Mouse (Mus musculus): ENCODE results near the gene Cks1b.

Gene Cks1b

DNA sequence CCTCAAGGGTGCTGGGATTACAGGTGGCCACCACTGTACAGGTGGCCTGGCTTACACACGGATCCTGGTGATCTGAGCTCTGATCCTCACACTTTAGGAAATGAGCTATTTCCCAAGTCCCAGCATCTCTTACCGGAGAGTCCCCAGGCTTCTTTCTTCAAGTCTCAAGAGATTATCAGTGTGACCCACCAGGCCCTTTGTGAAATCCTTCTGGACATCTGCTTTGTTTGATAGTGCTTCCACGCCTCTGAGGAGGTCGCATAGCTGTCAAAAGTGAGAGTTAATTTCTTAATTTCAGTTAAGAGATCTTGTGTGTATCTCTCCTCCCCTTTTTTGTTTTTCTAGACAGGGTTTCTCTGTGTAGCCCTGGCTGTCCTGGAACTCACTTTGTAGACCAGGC, 7.7 kb upstream of the Cks1b start:
- no peak for DNase-seq (ENCODE audit: low spot score)

DNA sequence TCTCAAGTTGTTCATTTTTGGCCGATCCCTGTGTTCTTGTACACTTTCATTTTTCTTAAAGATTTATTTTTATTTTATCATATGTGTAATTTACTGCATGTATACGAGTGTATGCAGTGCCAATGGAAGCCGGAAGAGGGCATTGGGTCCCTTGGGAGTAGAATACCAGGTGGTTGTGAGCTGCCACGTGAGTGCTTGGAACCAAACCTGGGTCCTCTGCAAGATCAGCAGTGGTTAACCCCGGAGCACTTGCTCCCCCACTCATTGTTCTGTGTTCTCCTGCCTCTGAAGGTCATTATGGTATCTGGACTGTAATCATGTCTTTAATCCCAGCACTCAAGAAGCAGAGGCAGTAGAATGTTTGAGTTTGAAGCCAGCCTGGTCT, 7.0 kb upstream of the Cks1b start:
- DNase-seq (ENCODE audit: low spot score): no peak

DNA sequence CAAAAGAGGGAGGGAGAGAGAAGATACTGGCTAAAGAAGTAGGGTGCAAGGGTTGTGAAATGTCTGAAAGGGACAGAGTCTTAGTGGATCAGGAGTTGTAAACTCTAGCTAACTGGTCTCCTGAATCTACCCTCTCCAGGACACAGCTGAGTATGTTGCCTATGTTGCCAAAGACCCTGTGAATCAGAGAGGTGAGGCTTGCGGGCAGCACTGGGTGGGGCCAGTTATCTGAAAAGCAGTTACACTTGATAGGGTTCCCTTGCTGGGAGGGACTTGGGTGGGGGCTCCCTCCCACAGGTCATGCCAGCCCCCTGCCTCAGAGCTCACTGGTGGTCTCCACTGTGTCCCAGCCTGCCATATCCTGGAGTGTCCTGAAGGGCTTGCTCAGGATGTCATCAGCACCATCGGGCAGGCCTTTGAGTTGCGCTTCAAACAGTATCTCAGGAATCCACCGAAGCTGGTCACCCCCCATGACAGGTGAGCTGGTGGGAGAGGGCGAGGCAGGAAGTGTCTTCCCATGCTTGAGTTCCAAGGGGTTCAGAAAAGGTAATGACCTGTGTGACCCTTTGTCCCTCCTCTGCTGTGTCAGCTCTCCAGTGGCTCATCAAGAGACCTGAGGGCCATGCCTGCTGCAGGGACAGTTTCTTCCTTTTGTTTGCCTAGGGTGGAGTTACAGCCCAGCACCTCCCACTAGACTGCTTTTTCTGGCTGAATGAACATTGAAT, 6.4 kb upstream of the Cks1b start:
- DNase-seq (ENCODE audit: low spot score): no peak

DNA sequence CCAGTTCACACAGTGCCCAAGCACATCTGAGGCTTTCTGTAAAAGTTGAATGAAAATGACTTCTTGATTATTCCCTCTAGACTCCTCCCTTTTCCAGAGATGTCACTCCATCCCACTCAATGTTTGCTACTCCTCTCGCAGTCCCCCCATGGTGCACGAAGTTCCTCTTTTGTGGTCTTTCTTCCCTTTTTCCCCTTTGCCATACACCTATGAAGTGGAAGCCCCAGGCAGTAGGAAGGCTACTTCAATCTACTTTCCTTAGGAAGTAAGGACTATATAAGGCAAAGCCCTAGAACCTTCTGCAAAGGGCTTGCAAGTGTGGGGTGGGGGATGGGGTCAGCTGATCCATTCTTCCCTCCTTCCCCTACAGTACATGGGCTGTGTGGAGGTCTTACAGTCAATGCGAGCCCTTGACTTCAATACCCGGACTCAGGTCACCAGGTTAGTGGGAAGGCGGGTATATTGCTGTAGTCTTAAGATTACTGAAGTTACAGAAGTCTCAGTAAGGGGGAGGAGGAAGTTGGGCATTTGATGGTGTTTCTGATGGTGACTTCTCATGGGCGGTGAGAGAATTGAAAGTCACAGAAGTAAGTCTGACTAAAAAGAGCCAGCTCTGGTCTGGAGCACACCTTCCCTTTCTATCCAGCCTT, 4.5 kb upstream of the Cks1b start:
- no peak for DNase-seq (ENCODE audit: low spot score)

DNA sequence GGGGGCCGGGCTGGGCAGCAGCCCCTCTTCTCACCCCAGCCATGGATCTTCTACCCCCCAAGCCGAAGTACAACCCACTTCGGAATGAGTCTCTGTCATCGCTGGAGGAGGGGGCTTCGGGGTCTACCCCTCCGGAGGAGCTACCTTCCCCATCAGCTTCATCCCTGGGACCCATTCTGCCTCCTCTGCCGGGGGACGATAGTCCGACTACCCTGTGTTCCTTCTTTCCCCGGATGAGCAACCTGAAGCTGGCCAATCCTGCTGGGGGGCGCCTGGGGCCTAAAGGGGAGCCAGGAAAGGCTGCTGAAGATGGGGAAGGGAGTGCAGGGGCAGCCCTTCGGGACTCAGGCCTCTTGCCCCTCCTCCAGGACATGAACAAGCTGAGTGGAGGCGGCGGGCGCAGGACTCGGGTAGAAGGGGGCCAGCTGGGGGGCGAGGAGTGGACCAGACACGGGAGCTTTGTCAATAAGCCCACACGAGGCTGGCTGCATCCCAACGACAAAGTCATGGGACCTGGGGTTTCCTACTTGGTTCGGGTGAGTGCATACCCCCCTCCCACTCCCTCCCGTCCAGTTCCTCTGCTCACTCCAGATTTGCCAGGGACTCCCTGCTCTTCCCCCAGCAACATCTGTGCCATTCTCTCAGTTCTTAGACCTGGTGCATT, 3.8 kb upstream of the Cks1b start:
- no peak for DNase-seq (ENCODE audit: low spot score)

DNA sequence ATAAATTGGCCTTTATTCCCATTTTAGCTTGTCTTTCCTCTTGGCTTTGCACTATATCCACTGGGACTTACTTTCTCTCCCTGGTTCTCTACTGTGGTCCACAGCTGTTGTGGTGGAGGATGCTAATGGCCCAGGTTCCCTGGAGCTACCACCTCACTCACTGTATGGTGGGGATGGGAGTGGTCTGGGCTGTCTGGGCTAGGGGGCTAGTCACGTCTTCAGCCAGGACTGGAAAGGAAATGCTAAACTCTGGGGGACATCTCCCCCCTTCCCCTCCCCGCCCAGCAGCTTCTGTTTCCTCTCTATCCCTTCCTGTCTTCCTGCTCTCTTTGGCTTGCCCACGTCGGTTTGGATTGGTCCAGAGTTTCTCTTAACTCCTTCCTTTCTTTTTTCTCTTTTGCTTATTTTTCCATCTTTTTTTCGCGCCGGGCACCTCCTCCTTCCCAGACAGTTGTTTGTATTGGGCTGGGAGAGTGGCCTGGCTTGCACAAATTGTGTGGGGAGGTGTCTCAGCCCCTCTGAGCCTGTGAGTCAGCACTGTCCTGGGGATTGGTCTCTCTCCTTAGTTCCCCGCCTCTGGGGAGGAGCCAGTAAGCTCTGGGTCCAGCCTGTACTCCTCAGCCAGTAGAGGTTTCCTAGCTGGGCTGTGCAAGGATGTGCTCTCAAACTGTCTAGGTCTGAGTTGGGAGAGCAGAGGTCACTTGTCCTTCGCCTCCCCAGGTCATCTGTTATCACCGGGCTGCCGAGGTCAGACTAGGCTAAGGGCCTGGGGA, 3.0 kb upstream of the Cks1b start:
- DNase-seq (ENCODE audit: low spot score): peak; percentile 58

DNA sequence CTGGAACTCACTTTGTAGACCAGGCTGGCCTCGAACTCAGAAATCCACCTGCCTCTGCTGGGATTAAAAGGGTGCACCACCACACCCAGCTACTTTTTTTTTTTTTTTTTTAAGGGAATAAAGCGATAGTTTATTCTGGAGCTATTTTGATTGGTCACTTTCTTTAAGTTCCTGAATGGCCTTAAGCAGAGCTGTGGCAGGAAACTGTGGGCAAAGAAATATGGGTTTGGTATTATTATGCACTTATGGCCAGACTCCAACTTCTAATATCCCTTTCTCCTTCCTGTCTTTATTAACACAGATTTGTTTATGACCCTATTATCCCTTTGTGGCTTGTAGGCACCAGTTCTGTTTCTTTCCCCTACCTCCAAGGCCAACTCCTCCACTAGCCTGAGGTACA, 2.2 kb upstream of the Cks1b start:
- DNase-seq (ENCODE audit: low spot score): no peak

DNA sequence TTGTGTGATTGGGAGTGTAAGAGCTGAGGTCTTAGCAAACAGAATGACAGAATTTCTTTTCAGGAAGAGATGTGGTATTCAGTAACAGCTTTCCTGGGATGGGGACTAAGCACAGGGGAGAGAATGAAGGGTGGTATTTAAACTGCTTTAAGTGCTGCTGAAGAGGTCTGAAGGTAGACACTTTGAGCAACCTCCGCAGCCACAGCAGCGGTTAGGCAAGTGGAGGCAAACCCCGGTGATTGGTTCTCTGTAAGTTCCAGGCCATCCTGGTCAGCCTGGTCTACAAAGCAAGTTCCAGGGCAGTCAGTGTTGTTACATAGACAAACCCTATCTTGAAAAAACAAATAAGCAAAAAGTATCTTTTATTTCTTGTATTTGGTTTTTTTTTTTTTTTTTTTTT, 1.8 kb upstream of the Cks1b start:
- DNase-seq (ENCODE audit: low spot score): no peak

DNA sequence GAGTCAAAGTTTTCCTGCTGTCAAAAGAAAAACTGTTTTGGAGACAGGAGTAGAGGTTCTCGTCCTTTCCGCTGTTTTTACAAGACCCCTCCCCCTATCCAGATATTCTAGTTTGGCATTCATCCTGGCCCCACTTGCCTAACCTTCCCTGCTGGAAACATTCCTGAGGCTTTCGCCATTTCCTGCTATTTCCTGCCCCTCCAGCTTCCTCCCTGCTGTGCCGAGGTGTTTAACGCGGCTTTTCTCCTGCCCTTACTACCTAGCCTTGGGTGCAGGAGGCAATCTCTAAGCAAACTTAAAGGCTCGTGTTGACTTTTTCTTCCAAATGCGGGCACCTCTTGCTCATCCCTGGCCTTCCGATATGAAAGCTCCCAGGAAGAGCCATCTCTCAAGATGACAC, 1.4 kb upstream of the Cks1b start:
- no peak for DNase-seq (ENCODE audit: low spot score)

DNA sequence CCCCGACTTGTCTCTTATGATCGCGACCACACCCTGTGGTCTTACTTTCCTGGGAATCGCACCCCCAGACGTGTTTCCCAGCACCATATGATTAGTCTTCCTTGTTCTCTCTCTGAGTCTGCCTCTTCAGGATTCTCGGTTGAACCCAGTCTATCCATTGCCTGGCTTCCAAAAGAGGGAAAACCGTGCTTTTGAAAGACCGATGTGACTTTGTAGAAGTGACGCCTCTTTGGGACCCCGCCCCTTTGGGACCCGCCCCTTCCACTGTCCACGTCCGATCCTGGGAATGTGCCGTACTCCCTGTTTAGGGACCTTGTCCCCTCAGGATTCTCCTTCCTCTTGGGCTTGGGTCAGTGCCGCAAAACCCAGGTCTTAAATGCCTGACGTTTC, 673 bp upstream of the Cks1b start:
- peak; percentile 44 for DNase-seq (ENCODE audit: low spot score)

DNA sequence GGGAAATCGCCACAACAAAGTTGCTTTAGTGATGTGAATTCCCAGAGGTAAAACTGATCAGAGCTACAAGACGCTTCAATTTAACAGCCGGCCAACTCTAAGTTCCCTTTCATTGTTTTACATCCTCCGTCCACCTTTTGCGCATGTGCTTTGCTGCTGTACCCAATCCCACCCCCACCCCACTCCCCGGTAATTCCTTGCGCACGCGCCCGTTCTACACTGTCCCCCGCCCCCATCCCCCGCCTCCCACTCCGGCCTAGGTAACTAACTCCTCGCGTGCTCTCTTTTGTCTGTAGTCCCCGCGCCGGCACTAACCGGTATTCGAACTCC, 378 bp downstream of the Cks1b start:
- no peak for DNase-seq (ENCODE audit: low spot score)

DNA sequence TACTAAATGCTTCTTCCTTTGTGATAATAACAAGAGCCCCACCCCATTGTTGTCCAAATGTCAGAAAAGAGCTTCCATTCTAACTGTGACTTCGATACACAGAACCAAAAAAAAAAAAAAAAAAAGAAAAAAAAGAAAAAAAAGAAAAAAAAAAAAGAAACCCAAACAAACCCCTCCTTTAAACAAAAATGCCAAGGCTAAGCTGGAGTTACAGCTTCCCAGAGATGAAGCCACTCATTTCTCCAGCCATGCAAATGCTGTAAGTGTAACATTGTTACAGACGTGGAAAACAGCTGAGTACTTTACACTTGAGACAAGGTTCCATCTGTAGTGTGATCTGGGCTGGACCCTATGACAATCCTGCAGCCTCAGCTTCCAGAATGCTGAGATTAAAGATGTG, 1.1 kb downstream of the Cks1b start:
- no peak for DNase-seq (ENCODE audit: low spot score)

DNA sequence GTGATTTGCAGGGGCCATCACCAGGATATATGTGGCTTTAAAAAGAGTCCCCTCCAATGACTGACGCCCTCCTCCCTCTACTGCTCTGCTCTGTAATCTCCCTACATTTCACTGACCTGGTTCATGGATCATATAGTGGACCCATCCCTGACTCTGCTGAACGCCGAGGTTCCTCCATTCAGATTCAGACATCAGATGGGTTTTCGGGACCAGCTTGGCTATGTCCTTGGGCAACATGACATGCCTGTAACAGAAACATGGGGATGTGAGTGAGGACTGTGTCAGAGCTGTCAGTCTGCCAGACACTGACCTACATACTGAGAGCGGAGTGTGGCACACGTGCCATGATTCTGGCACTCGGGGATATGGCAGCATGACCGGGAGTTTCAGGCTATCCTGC, 2.0 kb downstream of the Cks1b start:
- DNase-seq (ENCODE audit: low spot score): no peak

DNA sequence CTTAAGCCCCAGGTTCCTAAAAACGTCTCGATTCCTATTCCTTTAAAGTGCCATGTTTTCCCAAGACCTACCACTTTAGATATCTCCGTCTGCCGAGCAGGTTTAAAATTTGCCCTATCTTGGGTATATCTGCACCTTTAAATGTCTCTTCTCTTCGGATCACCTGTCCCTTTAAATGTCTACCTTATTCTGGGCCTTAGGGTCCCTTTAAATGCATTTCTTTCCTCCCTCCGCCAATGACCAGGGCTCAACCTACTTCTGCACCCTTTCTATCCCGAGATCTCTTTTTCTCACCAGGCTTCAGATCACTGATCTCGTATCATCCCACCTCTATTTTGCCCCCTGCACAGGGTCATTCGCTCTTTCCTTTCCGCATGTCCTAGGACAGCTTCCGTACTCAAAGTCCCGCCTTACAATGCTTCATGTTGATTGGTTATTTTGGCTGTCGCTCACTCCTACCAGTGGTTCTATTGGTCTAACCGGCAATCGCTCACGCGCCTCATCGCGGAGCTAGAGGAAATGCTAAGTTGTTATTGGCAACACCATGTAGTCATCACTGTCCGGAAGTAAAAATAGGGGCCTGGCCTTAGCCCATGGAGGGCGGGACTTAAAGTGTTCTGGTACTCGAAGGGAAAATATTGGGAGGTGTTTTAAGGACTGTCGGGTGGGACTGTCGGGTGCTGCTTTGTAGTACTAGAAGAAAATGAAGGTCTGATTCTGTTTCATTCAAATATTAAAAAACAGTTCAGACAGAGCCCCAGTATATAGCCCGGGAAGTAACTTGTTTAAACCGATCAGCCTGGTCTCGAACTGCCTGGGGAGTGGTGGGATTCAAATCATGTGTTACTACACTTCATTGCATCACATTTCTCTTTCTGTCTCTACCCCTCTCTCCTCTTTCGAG, 6.4 kb downstream of the Cks1b start, which contains the start of gene Flad1:
Gene Flad1 (minus strand): TSS at position 381 of the 904 bp plus-strand sequence.
- DNase-seq (ENCODE audit: low spot score): peak; percentile 98

DNA sequence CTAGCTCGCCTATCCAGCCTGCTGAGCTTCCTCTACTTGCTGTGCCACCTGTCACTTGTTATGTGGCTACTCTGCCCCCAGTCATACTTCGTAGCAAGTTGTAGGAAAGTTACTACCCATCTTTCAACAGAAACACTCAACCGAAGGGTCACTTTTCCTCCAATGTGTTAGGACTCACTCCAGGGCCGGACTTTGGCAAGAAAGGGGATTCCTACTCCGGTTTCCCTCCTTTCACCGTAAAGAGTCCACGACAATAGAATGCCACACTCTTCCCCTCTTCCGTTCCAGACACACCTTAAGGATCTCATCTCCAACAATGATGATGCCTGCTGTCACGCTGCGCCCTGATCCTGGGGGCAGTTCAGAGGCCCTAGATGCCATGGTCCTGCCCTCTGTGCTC, 7.3 kb downstream of the Cks1b start:
- DNase-seq (ENCODE audit: low spot score): no peak

DNA sequence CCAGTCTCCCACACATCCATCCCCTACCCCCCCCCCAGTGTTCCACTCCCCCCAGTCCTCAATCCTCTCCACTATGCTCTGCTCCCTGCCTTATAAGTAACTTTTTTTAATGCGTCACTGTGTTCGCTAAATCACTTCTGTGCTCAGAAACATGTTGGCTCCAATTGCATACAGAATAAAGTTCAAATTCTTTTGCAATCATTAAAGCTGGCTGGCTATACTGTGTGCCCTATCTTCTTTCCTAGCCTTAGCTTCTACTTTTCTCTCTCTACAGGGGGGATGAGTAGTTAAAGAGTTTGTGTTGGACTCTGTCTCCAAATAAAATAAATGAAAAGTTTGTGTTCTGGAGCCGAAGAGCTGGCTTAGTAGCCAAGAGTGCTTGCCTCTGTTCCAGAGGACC, 8.5 kb downstream of the Cks1b start:
- no peak for DNase-seq (ENCODE audit: low spot score)

DNA sequence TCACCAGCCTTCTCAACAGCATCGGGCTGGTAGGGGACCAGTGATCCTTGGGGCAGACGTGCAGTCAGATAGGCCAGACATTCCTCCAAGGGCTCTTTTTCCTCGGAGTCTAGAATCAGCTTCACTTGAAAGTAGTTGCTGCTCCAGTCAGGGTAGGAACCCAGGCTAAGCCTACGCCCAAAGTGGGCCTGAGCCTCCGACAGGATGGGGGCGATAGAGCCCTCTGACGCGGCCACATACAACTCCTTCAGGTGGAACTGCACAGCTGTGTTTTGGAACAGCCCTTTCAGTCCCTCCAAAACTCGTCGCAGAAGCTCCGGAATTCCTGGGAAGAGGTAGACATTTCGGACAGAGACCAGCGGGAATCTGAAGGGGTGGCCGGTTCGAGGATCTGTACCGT, 9.7 kb downstream of the Cks1b start:
- no peak for DNase-seq (ENCODE audit: low spot score)

DNA sequence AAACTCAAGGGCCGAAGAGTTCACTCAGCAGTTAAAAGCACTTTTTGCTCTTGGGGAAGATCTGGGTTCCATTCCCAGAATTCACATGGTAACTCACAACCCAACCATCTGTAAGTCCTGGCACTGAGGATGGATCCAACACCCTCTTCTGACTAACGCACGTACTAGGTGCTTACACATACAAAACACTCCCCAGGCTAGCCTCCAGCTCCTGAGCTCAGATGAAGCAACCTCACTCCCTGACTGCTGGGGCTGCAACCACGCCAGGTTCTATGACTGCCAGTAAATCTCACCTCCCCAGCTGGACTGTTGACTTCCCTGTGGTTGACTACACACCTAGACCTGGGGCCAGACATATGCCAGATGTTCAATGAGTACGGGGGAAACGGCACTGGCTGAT, 11.3 kb downstream of the Cks1b start:
- DNase-seq (ENCODE audit: low spot score): no peak

DNA sequence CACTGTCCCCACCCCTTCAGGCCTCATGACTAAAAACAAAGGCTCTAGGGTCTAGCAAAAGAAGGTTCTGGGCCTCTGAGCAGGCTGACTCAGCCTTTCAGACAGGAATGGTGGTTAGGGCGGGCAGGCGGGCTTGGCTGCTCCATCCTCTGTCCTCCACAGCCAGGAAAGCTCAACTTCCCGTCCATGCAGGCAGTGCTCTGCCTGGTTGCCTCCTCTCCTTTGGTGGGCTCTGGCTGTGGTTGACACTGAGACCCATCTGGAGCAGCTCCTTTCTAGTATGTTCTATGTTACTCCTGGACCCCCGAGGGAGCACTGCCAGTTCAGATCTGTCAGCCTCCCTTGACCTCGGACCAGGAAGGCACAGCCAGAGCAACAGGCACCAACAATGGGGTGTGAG, 15.5 kb downstream of the Cks1b start, which contains the start of gene Lenep:
Gene Lenep (minus strand): TSS at position 101 of the 400 bp plus-strand sequence.
- no peak for DNase-seq (ENCODE audit: low spot score)

DNA sequence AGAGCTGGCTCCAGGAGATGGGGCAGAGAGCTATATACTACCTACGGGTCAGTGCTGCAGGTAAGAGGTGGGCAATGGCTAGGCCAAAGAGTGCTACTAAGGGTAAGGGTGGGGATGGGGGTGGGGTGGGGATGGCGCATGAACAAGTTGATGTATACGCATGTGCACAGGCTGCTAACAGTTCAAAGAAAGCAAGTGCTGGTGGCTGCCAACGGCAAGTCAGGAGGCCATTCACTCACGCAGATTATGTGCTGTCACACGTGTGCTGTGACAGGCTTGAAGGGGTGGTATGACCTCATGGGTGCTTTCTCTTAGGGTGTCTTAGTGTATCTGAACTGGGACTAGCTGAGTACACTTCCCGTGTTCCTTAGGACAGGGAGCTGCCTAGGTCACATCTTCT, 16.9 kb downstream of the Cks1b start:
- no peak for DNase-seq (ENCODE audit: low spot score)

DNA sequence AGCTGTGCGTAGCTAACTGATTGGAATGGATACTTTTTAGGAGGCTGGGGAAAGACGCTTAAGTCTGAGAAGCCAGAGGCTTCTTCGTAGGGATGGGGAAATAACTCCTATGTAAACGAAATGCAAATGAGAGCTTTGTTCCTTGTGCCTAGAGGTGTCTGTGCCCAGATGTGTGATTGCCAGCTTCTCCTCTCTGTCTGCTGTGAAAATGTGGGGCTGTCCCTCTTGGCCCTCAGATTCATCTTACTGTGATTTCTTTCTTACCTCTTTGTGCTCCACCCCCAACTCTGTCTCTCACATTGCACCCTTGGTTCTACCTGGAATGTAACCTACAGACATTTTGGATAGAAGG, 21.6 kb downstream of the Cks1b start:
- no peak for DNase-seq (ENCODE audit: low spot score)
